In genomic region chr11:63264432-63265061, GRCm38 (mm10) we compare ENCODE assay signal across 8 mouse cellular contexts.
DNase-seq lines count a peak whose midpoint lies in the region; ATAC-seq and TF ChIP-seq lines count a peak whose summit lies in the region.

No protein-coding gene starts in this region.

- peak; percentile 27; the same call in 1 of the 2 replicates for TF ChIP-seq CTCF in cerebellum, adult 2 months (IDR thresholded peaks at IDR 0.05; ENCODE audit: borderline replicate concordance, insufficient read depth, low read depth, low read length)
- no peak for TF ChIP-seq CTCF in thymus, adult 2 months (IDR thresholded peaks at IDR 0.05; ENCODE audit: borderline replicate concordance, control insufficient read depth, extremely low read depth, insufficient read depth, low read length, poor library complexity)

- 53% methylated on average over 9 of the region's 9 CpGs for WGBS in cerebellum, adult 2 months
- 25% methylated on average over 9 of the region's 9 CpGs for WGBS in thymus, adult 2 months
- WGBS in lung, embryonic 15.5 days: 33% methylated on average over 9 of the region's 9 CpGs

- no peak for TF ChIP-seq POLR2A in cerebellum, adult 2 months (IDR thresholded peaks at IDR 0.05; ENCODE audit: borderline replicate concordance, insufficient read depth, low read length)
- no peak for TF ChIP-seq POLR2A in thymus, adult 2 months (IDR thresholded peaks at IDR 0.05; ENCODE audit: control insufficient read depth, extremely low read depth, insufficient read depth, low read length, poor library complexity)

- H3K27ac ChIP-seq in cerebellum, adult 2 months (ENCODE audit: insufficient read depth, low read length): no peak overlapping the region
- H3K27ac ChIP-seq in thymus, adult 2 months (ENCODE audit: control insufficient read depth, insufficient read depth, low read length): no peak overlapping the region
- H3K27ac ChIP-seq in lung, embryonic 15.5 days: no peak overlapping the region

- intact Hi-C loops in heart, postnatal 14 days (cut with DNase I): loop anchor here (5.0 kb wide), 1 partner anchor 128 kb away; no protein-coding TSS in a partner anchor

- no peak for DNase-seq in cerebellum, adult 2 months
- DNase-seq in cerebellum, postnatal 4 days (ENCODE audit: low spot score in 2 of 2): no peak
- DNase-seq in thymus, adult 2 months: peak; percentile 8
- no peak for DNase-seq in thymus, adult 18-20 months
- DNase-seq in heart, postnatal 14 days: peak; percentile 8 to 27
- no peak for DNase-seq in ovary, adult 18-20 months (ENCODE audit: low spot score)
- no peak for DNase-seq in right cerebral cortex, postnatal 4 days

- peak overlapping the region; percentile 40 for H3K4me2 ChIP-seq in lung, embryonic 15.5 days

- no peak for ATAC-seq in lung, embryonic 15.5 days (ENCODE audit: borderline replicate concordance, extremely low read depth, low FRiP score, low TSS enrichment)

- H3K9ac ChIP-seq in lung, embryonic 15.5 days: no peak overlapping the region

- H3K9me3 ChIP-seq in lung, embryonic 15.5 days: no peaks in the 10 kb centered on the region

- no peak overlapping the region for H3K4me3 ChIP-seq in cerebellum, adult 2 months (replicated peaks; ENCODE audit: insufficient read depth, low read depth, low read length)
- H3K4me3 ChIP-seq in thymus, adult 2 months (ENCODE audit: control insufficient read depth, insufficient read depth, low read length): no peak overlapping the region
- H3K4me3 ChIP-seq in lung, embryonic 15.5 days: peak overlapping the region; percentile 14; the same call in 1 of the 2 replicates

- H3K27me3 ChIP-seq in cerebellum, adult 2 months (ENCODE audit: control insufficient read depth, insufficient read depth, low read length): no peaks in the 10 kb centered on the region
- H3K27me3 ChIP-seq in thymus, adult 2 months (ENCODE audit: control insufficient read depth, insufficient read depth, low read length): no peaks in the 10 kb centered on the region
- H3K27me3 ChIP-seq in lung, embryonic 15.5 days: no peaks in the 10 kb centered on the region

- no peaks in the 10 kb centered on the region for H3K4me1 ChIP-seq in cerebellum, adult 2 months (ENCODE audit: control insufficient read depth, insufficient read depth, low read length)
- no peaks in the 10 kb centered on the region for H3K4me1 ChIP-seq in thymus, adult 2 months (replicated peaks; ENCODE audit: control insufficient read depth, insufficient read depth, low read length)
- no peaks in the 10 kb centered on the region for H3K4me1 ChIP-seq in lung, embryonic 15.5 days

- no peaks in the 10 kb centered on the region for H3K36me3 ChIP-seq in thymus, adult 2 months (ENCODE audit: control insufficient read depth, insufficient read depth, low read length)
- H3K36me3 ChIP-seq in lung, embryonic 15.5 days: no peaks in the 10 kb centered on the region

Comparison
In these comparisons a context has a peak if more than half of its experiments do, and no peak if none do; other contexts are left out.
1. DNase-seq: peak in thymus, adult 2 months (single experiment) and heart, postnatal 14 days (2 of 2); none in cerebellum, adult 2 months (0 of 2), cerebellum, postnatal 4 days (0 of 2), thymus, adult 18-20 months (0 of 2), ovary, adult 18-20 months (single experiment) and right cerebral cortex, postnatal 4 days (single experiment).